20 mouse cellular contexts compared by ENCODE assay signal in genomic region chr9:42034116-42034520, GRCm38 (mm10).
DNase-seq lines count a peak whose midpoint lies in the region; ATAC-seq lines count a peak whose summit lies in the region.
"Had no signal": no experiment of that assay in that cellular context is flagged by ENCODE, and none has a peak within 500 bp of the region (broad histone marks: within the 10 kb centered on the region; RNA-seq: fewer than 3 reads in every experiment).

No protein-coding gene starts in this region.

- no peak for ATAC-seq in hindbrain, embryonic 13.5 days (ENCODE audit: low FRiP score)
- ATAC-seq in hindbrain, embryonic 11.5 days (ENCODE audit: low FRiP score) = no peak
- ATAC-seq in common myeloid progenitor, adult 5-6 weeks (replicated peaks; ENCODE audit: low read depth, poor library complexity, severe bottlenecking) = peak; percentile 53
- ATAC-seq in frontal cortex, adult (ENCODE audit: low TSS enrichment) = no peak
- ATAC-seq: forebrain, postnatal 0 days; intestine, embryonic 16.5 days had no signal

- peaks cover 24% of the 10 kb centered on the region for H3K4me1 ChIP-seq in hindbrain, embryonic 13.5 days (replicated peaks)
- no peaks in the 10 kb centered on the region for H3K4me1 ChIP-seq in hindbrain, embryonic 11.5 days (replicated peaks; ENCODE audit: control insufficient read depth, insufficient read depth, low read length)
- H3K4me1 ChIP-seq: heart, embryonic 12.5 days; midbrain, embryonic 12.5 days had no signal

- H3K9ac ChIP-seq in hindbrain, embryonic 13.5 days = no peak overlapping the region
- no peak overlapping the region for H3K9ac ChIP-seq in hindbrain, embryonic 11.5 days (ENCODE audit: low read depth, low read length)
- H3K9ac ChIP-seq: forebrain, postnatal 0 days; heart, embryonic 12.5 days; midbrain, embryonic 12.5 days had no signal

- 68% methylated on average over 9 of the region's 9 CpGs for WGBS in hindbrain, embryonic 13.5 days
- WGBS in hindbrain, embryonic 11.5 days = 71% methylated on average over 9 of the region's 9 CpGs

- H3K9me3 ChIP-seq in hindbrain, embryonic 13.5 days = no peaks in the 10 kb centered on the region
- H3K9me3 ChIP-seq in hindbrain, embryonic 11.5 days (ENCODE audit: control insufficient read depth, low read length) = no peaks in the 10 kb centered on the region
- H3K9me3 ChIP-seq: heart, embryonic 12.5 days; midbrain, embryonic 12.5 days had no signal

- DNase-seq in hindbrain, embryonic 11.5 days (ENCODE audit: low spot score) = no peak
- peak; percentile 38 to 41 for DNase-seq in B cell, adult 2 months
- DNase-seq in thymus, postnatal 14 days = peak; percentile 47
- no peak for DNase-seq in urinary bladder, postnatal 4 days (ENCODE audit: low spot score in 2 of 2)
- DNase-seq: cerebellum, postnatal 36 days; forebrain, postnatal 0 days; gastrocnemius, postnatal 14 days; heart, postnatal 4 days; liver; lung, adult 18-20 months; lung, postnatal 36 days; right cerebral cortex, postnatal 25 days had no signal

- no peak overlapping the region for H3K4me2 ChIP-seq in hindbrain, embryonic 13.5 days
- H3K4me2 ChIP-seq in hindbrain, embryonic 11.5 days (replicated peaks; ENCODE audit: low read depth, low read length) = no peak overlapping the region
- H3K4me2 ChIP-seq: heart, embryonic 12.5 days; midbrain, embryonic 12.5 days had no signal

- H3K27ac ChIP-seq in hindbrain, embryonic 13.5 days = peak overlapping the region; percentile 20; the same call in 1 of the 2 replicates
- H3K27ac ChIP-seq in hindbrain, embryonic 11.5 days (ENCODE audit: low read depth, low read length) = no peak overlapping the region; the same call in 1 of the 2 replicates
- H3K27ac ChIP-seq: kidney, postnatal 0 days; midbrain, embryonic 12.5 days had no signal

- no peak overlapping the region for H3K4me3 ChIP-seq in hindbrain, embryonic 13.5 days
- no peak overlapping the region for H3K4me3 ChIP-seq in hindbrain, embryonic 11.5 days (ENCODE audit: low read depth, low read length)
- H3K4me3 ChIP-seq: heart, embryonic 12.5 days; midbrain, embryonic 12.5 days; myocyte had no signal

- H3K36me3 ChIP-seq in hindbrain, embryonic 13.5 days = peaks cover 12% of the 10 kb centered on the region; the same call in 1 of the 2 replicates
- no peaks in the 10 kb centered on the region for H3K36me3 ChIP-seq in hindbrain, embryonic 11.5 days (ENCODE audit: control insufficient read depth, insufficient read depth, low read length)
- H3K36me3 ChIP-seq: heart, embryonic 12.5 days; midbrain, embryonic 12.5 days had no signal

- no peaks in the 10 kb centered on the region for H3K27me3 ChIP-seq in hindbrain, embryonic 13.5 days
- H3K27me3 ChIP-seq in hindbrain, embryonic 11.5 days (ENCODE audit: control insufficient read depth, insufficient read depth, low read length) = no peaks in the 10 kb centered on the region
- H3K27me3 ChIP-seq: heart, embryonic 12.5 days had no signal

Comparison
In these comparisons a context has a peak if more than half of its experiments do, and no peak if none do; other contexts are left out.
1. DNase-seq: peak in B cell, adult 2 months (2 of 2) and thymus, postnatal 14 days (single experiment); none in hindbrain, embryonic 11.5 days (single experiment) and urinary bladder, postnatal 4 days (0 of 2).